Mouse (Mus musculus) MEL (cell line): ENCODE data around the gene Galnt2. TPM values are rescaled to one million over a fixed set of nuclear protein-coding genes. Genes with fewer than 3 reads are reported as not detected.

ENCODE experiments used
- DNase-seq: peaks from one replicate; pipeline ENCODE4 v3.0.0; 2011; ENCODE audit warnings: low read depth, low spot score
- H3K27ac ChIP-seq: 2 replicates; pipeline ENCODE4 v1.5.1; 2012; ENCODE audit warnings: low read depth, mild to moderate bottlenecking, control low read depth, low read length, moderate library complexity; ENCODE audit not compliant: control insufficient read depth
- H3K27me3 ChIP-seq, 2 experiments: fragments of 150-350 bp in 1 of 2; sonication (generic) in 1 of 2; 2 replicates each; pipeline ENCODE4 v1.6.1; 2012; ENCODE audit warnings: low read length in 2 of 2, mild to moderate bottlenecking in 2 of 2, improper control_type of control experiment in 1 of 2, moderate library complexity in 1 of 2; ENCODE audit not compliant: insufficient read depth in 2 of 2, control insufficient read depth in 1 of 2
- H3K36me3 ChIP-seq, 2 experiments: 2 replicates each; pipeline ENCODE4 v1.6.1; 2012 to 2014; ENCODE audit warnings: low read length in 2 of 2, improper control_type of control experiment in 1 of 2, inconsistent platforms in 1 of 2, mild to moderate bottlenecking in 1 of 2; ENCODE audit not compliant: insufficient read depth in 2 of 2, control insufficient read depth in 1 of 2
- H3K4me1 ChIP-seq, 2 experiments: fragments of 150-350 bp in 1 of 2; sonication (generic) in 1 of 2; 2 replicates each; pipeline ENCODE4 v1.6.1; 2012; ENCODE audit warnings: low read length in 2 of 2, improper control_type of control experiment in 1 of 2, mild to moderate bottlenecking in 1 of 2; ENCODE audit not compliant: insufficient read depth in 2 of 2, control insufficient read depth in 1 of 2
- H3K4me3 ChIP-seq, 2 experiments: fragments of 150-350 bp in 1 of 2; sonication (generic) in 1 of 2; 2 replicates each; pipeline ENCODE4 v1.5.1; 2012; ENCODE audit warnings: low read depth in 2 of 2, low read length in 2 of 2, mild to moderate bottlenecking in 2 of 2, moderate library complexity in 2 of 2, control low read depth in 1 of 2, improper control_type of control experiment in 1 of 2; ENCODE audit not compliant: control insufficient read depth in 1 of 2, insufficient read depth in 1 of 2
- H3K79me2 ChIP-seq: 2 replicates; pipeline ENCODE4 v1.6.1; 2012; ENCODE audit warnings: mild to moderate bottlenecking, low read length, moderate library complexity; ENCODE audit not compliant: control insufficient read depth, poor library complexity, insufficient read depth
- H3K9ac ChIP-seq: 2 replicates; pipeline ENCODE4 v1.6.1; 2012; ENCODE audit warnings: low read depth, mild to moderate bottlenecking, control low read depth, low read length, moderate library complexity; ENCODE audit not compliant: control insufficient read depth, poor library complexity, severe bottlenecking
- H3K9me3 ChIP-seq: fragments of 150-350 bp; sonication (generic); replicated peaks from 2 replicates; pipeline ENCODE4 v1.6.1; 2012; ENCODE audit warnings: mild to moderate bottlenecking, low read length, improper control_type of control experiment, moderate library complexity; ENCODE audit not compliant: insufficient read depth
- CHD1 ChIP-seq: IDR thresholded peaks from 2 replicates; pipeline ENCODE4 v1.6.1; 2012; ENCODE audit warnings: low read depth, mild to moderate bottlenecking, inconsistent platforms, low read length, improper control_type of control experiment
- CTCF ChIP-seq, 3 experiments: IDR thresholded peaks in 2 of 3; conservative IDR thresholded peaks in 1 of 3; 2 replicates each; pipeline ENCODE4 v1.5.1; 2011 to 2012; ENCODE audit warnings: low read length in 3 of 3, low read depth in 2 of 3, mild to moderate bottlenecking in 2 of 3, improper control_type of control experiment in 1 of 3, inconsistent platforms in 1 of 3, mixed read lengths in 1 of 3, moderate library complexity in 1 of 3; ENCODE audit not compliant: control insufficient read depth in 1 of 3, insufficient read depth in 1 of 3, poor library complexity in 1 of 3, severe bottlenecking in 1 of 3
- E2F4 ChIP-seq: IDR thresholded peaks from 2 replicates; pipeline ENCODE4 v1.6.1; 2011; ENCODE audit warnings: low read depth, low read length, improper control_type of control experiment, borderline replicate concordance
- ELF1 ChIP-seq: IDR thresholded peaks from 2 replicates; pipeline ENCODE4 v1.6.1; 2014; ENCODE audit warnings: low read depth, mild to moderate bottlenecking, inconsistent platforms, low read length, improper control_type of control experiment, moderate library complexity
- ETS1 ChIP-seq: IDR thresholded peaks from 2 replicates; pipeline ENCODE4 v1.6.1; 2012; ENCODE audit warnings: low read depth, mild to moderate bottlenecking, inconsistent platforms, low read length, improper control_type of control experiment, moderate library complexity
- GABPA ChIP-seq: IDR thresholded peaks from 2 replicates; pipeline ENCODE4 v1.6.1; 2012; ENCODE audit warnings: low read depth, mild to moderate bottlenecking, inconsistent platforms, low read length, improper control_type of control experiment, moderate library complexity
- GATA1 ChIP-seq: IDR thresholded peaks from 2 replicates; pipeline ENCODE4 v1.6.1; 2011; ENCODE audit warnings: low read depth, low read length, improper control_type of control experiment
- HCFC1 ChIP-seq: IDR thresholded peaks from 2 replicates; pipeline ENCODE4 v1.6.1; 2012; ENCODE audit warnings: low read depth, mild to moderate bottlenecking, inconsistent platforms, low read length, improper control_type of control experiment, moderate library complexity
- KAT2A ChIP-seq: conservative IDR thresholded peaks from 2 replicates; pipeline ENCODE4 v1.6.1; 2012; ENCODE audit warnings: low read depth, low read length, improper control_type of control experiment, inconsistent platforms
- MAX ChIP-seq: IDR thresholded peaks from 2 replicates; pipeline ENCODE4 v1.6.1; 2011; ENCODE audit warnings: low read length, improper control_type of control experiment
- MXI1 ChIP-seq: IDR thresholded peaks from 2 replicates; pipeline ENCODE4 v1.6.1; 2011; ENCODE audit warnings: mild to moderate bottlenecking, low read depth, low read length, improper control_type of control experiment
- NELFE ChIP-seq: IDR thresholded peaks from 2 replicates; pipeline ENCODE4 v1.6.1; 2011; ENCODE audit warnings: low read depth, low read length, improper control_type of control experiment
- POLR2AphosphoS5 ChIP-seq: IDR thresholded peaks from 2 replicates; pipeline ENCODE4 v1.6.1; 2012; ENCODE audit warnings: low read depth, borderline replicate concordance, mild to moderate bottlenecking, inconsistent platforms, low read length, moderate library complexity, mixed read lengths
- RCOR1 ChIP-seq: IDR thresholded peaks from 2 replicates; pipeline ENCODE4 v1.6.1; 2012; ENCODE audit warnings: low read depth, mild to moderate bottlenecking, inconsistent platforms, low read length, improper control_type of control experiment
- SIN3A ChIP-seq: IDR thresholded peaks from 2 replicates; pipeline ENCODE4 v1.6.1; 2012; ENCODE audit warnings: low read length, improper control_type of control experiment, inconsistent platforms
- SMC3 ChIP-seq: IDR thresholded peaks from 2 replicates; pipeline ENCODE4 v1.6.1; 2011; ENCODE audit warnings: low read depth, low read length, improper control_type of control experiment
- TCF12 ChIP-seq: IDR thresholded peaks from 2 replicates; pipeline ENCODE4 v1.6.1; 2014; ENCODE audit warnings: low read depth, mild to moderate bottlenecking, inconsistent platforms, low read length, improper control_type of control experiment, moderate library complexity
- UBTF ChIP-seq: IDR thresholded peaks from 2 replicates; pipeline ENCODE4 v1.6.1; 2012; ENCODE audit warnings: low read depth, mild to moderate bottlenecking, inconsistent platforms, low read length, improper control_type of control experiment, moderate library complexity, borderline replicate concordance; ENCODE audit not compliant: insufficient read depth
- ZC3H11A ChIP-seq: IDR thresholded peaks from 2 replicates; pipeline ENCODE4 v1.6.1; 2012; ENCODE audit warnings: low read depth, mild to moderate bottlenecking, inconsistent platforms, low read length, improper control_type of control experiment
- ZKSCAN1 ChIP-seq: IDR thresholded peaks from 2 replicates; pipeline ENCODE4 v1.6.1; 2012; ENCODE audit warnings: low read depth, mild to moderate bottlenecking, inconsistent platforms, low read length, improper control_type of control experiment, moderate library complexity
- polyA plus RNA-seq, 2 experiments: library from polyadenylated mRNA; stranded (reverse) in 1 of 2; unstranded in 1 of 2; fragments of >175 nt in 1 of 2; fragments of >200 nt in 1 of 2; gene quantifications; 2 replicates each; pipeline versions ENCODE4 v1.2.1 to v1.2.4; 2012; ENCODE audit warnings: low replicate concordance in 2 of 2, low read depth in 1 of 2; ENCODE audit not compliant: insufficient read length in 2 of 2, insufficient read depth in 1 of 2, missing spikeins in 1 of 2
- total RNA-seq: library from RNA; depleted of rRNA; stranded (reverse); fragments of 300-350 nt; gene quantifications from 2 replicates; pipeline ENCODE4 v1.2.3, GENCODE M21; 2012

Galnt2 gene
- total and polyA plus RNA-seq, 3 experiments = 12.0 to 14.5 TPM; not detected in 1

DNA sequence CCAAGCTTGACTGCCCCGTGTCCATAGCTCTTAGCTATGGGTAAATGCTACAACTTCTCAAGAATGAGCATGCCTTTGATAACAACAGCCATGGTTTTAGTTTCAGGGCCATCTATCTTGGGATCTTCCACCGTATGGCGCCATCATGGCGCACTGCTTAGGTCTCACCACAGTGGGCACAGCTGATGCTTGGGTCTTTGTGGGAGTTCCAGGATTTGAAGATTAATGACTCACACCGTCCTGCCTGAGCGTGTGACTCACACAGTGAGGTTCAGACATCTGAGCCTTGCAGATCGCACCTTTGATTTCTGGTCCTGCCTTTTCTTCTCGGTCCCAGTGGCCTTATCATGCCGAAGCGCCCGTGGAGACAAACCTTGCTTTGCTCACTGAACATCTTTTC lies 39.7 kb downstream of the Galnt2 start:
- no peaks in the 10 kb centered on the region for H3K27me3 ChIP-seq
- no peaks in the 10 kb centered on the region for H3K9me3 ChIP-seq
- H3K27ac ChIP-seq = no peak overlapping the region
- no peak for TF ChIP-seq UBTF
- TF ChIP-seq MAX = no peak
- TF ChIP-seq RCOR1 = no peak
- TF ChIP-seq SIN3A = no peak
- TF ChIP-seq ZKSCAN1 = no peak
- TF ChIP-seq POLR2AphosphoS5 = no peak
- no peak for TF ChIP-seq HCFC1
- no peak for TF ChIP-seq KAT2A
- TF ChIP-seq ELF1 = no peak
- TF ChIP-seq, all 39 proteins: peak for 0
- no peak overlapping the region for H3K4me3 ChIP-seq
- no peaks in the 10 kb centered on the region for H3K79me2 ChIP-seq
- no peaks in the 10 kb centered on the region for H3K4me1 ChIP-seq
- H3K9ac ChIP-seq = no peak overlapping the region
- no peak for DNase-seq
- no peaks in the 10 kb centered on the region for H3K36me3 ChIP-seq

- no peak overlapping the region for H3K9ac ChIP-seq
- H3K27ac ChIP-seq = no peak overlapping the region
- no peaks in the 10 kb centered on the region for H3K27me3 ChIP-seq
- no peaks in the 10 kb centered on the region for H3K79me2 ChIP-seq
- no peaks in the 10 kb centered on the region for H3K36me3 ChIP-seq
- no peak for DNase-seq
- TF ChIP-seq SMC3 (no peak), GATA1 (no peak), ETS1 (no peak), ZC3H11A (no peak), CHD1 (no peak), TCF12 (no peak), ZKSCAN1 (no peak), NELFE (no peak), GABPA (no peak), MXI1 (no peak), E2F4 (no peak), CTCF (IDR thresholded peaks at IDR 0.05 in 2 of 3, conservative IDR thresholded peaks at IDR 0.05 in 1 of 3; ENCODE audit: control insufficient read depth in 1 of 3, insufficient read depth in 1 of 3, low read depth in 2 of 3, low read length in 3 of 3, poor library complexity in 1 of 3, severe bottlenecking in 1 of 3) (no peak)
- no peak overlapping the region for H3K4me3 ChIP-seq
- H3K9me3 ChIP-seq = no peaks in the 10 kb centered on the region
- H3K4me1 ChIP-seq = no peaks in the 10 kb centered on the region
Observed at GRCm38 (mm10) chr8:124271518-124271917, 40.3 kb downstream of the Galnt2 start.
